Mouse (Mus musculus) testis, adult 2 months (tissue): Measurements from ENCODE around the gene Igsf21.

ENCODE experiments used
- CTCF ChIP-seq: fragments of 200-500 bp; IDR thresholded peaks from 2 replicates; pipeline ENCODE4 v1.5.1; 2012; ENCODE audit warnings: low read depth, mild to moderate bottlenecking, inconsistent platforms, low read length, moderate library complexity; ENCODE audit not compliant: control insufficient read depth, insufficient read depth, insufficient replicate concordance
- POLR2A ChIP-seq: fragments of 200-500 bp; IDR thresholded peaks from 2 replicates; pipeline ENCODE4 v1.6.1; 2012; ENCODE audit warnings: low read depth, mild to moderate bottlenecking, inconsistent platforms, low read length, moderate library complexity; ENCODE audit not compliant: control insufficient read depth

DNA sequence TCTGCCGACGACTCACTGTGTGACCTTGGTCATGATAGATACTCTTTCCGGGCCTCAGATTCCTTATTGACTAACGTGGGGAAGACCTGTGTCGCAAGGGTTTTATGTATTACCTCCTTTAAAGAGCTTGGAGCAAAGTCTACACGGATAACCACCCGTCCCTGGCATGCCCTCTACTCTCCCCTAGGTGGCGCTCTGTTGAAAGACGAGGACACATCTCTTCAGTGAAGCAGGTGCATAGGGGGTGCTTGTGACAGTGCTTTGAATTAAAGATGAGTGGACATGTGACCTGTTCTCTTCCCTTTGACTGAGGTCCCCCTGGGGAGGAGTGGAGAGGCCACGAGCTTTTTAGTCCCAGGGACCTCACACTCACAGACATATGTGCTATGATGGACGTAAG, 194.0 kb downstream of the Igsf21 start:
- TF ChIP-seq CTCF (peak; percentile 73; the same call in 1 of the 2 replicates), POLR2A (no peak)
